Mouse (Mus musculus): ENCODE data around the gene Pfdn2. TPM values are rescaled to one million over a fixed set of nuclear protein-coding genes. Genes with fewer than 3 reads are reported as not detected.
A peak's percentile ranks its signal among the peaks of the same experiment; 100 is the strongest.
"Not testable (repeated sequence)": the region's sequence is repeated elsewhere in the genome, so short reads cannot be mapped to it uniquely, and the experiment has no call there.

The Pfdn2 gene
- polyA plus RNA-seq, 1 experiment from 2014 or later = 42.2 TPM

GRCm38 (mm10) chr1:171322012-171322411 is 23.5 kb upstream of the Pfdn2 start:
- 80% methylated on average over 1 of the region's 1 CpGs for WGBS
- Histone ChIP-seq H3K9me3 (ENCODE audit: control insufficient read depth, low read length) (no peaks in the 10 kb centered on the region), H3K4me2 (ENCODE audit: low read length) (no peak overlapping the region), H3K4me3 (ENCODE audit: control insufficient read depth in 1 of 2, insufficient read depth in 1 of 2, low read depth in 1 of 2, low read length in 2 of 2) (no peak overlapping the region), H3K27me3 (ENCODE audit: control insufficient read depth, insufficient read depth, low read length) (no peaks in the 10 kb centered on the region), H3K9ac (ENCODE audit: low read length) (no peak overlapping the region), H3K36me3 (ENCODE audit: control insufficient read depth, insufficient read depth, low read length) (peaks cover 8% of the 10 kb centered on the region; the same call in 1 of the 2 replicates), H3K4me1 (ENCODE audit: control insufficient read depth in 2 of 2, insufficient read depth in 2 of 2, low read length in 2 of 2) (no peaks in the 10 kb centered on the region), H3K27ac (replicated peaks in 1 of 2; ENCODE audit: control insufficient read depth in 1 of 2, insufficient read depth in 1 of 2, low read depth in 2 of 2, low read length in 2 of 2) (no peak overlapping the region)
- no peak for ATAC-seq (ENCODE audit: insufficient number of reproducible peaks, insufficient read depth, low FRiP score, low read depth)

- Histone ChIP-seq H3K9me3 (ENCODE audit: control insufficient read depth, low read length) (no peaks in the 10 kb centered on the region), H3K9ac (ENCODE audit: low read length) (no peak overlapping the region), H3K27ac (replicated peaks in 1 of 2; ENCODE audit: control insufficient read depth in 1 of 2, insufficient read depth in 1 of 2, low read depth in 2 of 2, low read length in 2 of 2) (no peak overlapping the region), H3K27me3 (ENCODE audit: control insufficient read depth, insufficient read depth, low read length) (no peaks in the 10 kb centered on the region), H3K4me2 (ENCODE audit: low read length) (no peak overlapping the region), H3K36me3 (ENCODE audit: control insufficient read depth, insufficient read depth, low read length) (peaks cover 11% of the 10 kb centered on the region; the same call in 1 of the 2 replicates), H3K4me3 (ENCODE audit: control insufficient read depth in 1 of 2, insufficient read depth in 1 of 2, low read depth in 1 of 2, low read length in 2 of 2) (no peak overlapping the region), H3K4me1 (ENCODE audit: control insufficient read depth in 2 of 2, insufficient read depth in 2 of 2, low read length in 2 of 2) (peaks cover 0 to 17% of the 10 kb centered on the region in 2 experiments; a peak in 2 of 4 replicates)
- 70% methylated on average over 2 of the region's 2 CpGs for WGBS
- no peak for ATAC-seq (ENCODE audit: insufficient number of reproducible peaks, insufficient read depth, low FRiP score, low read depth)
Observed at GRCm38 (mm10) chr1:171325571-171325970, 19.9 kb upstream of the Pfdn2 start.

GRCm38 (mm10) chr1:171326588-171326987 is 18.9 kb upstream of the Pfdn2 start:
- H3K4me1 ChIP-seq (ENCODE audit: control insufficient read depth in 2 of 2, insufficient read depth in 2 of 2, low read length in 2 of 2) = peaks cover 0 to 27% of the 10 kb centered on the region in 2 experiments; a peak in 3 of 4 replicates
- not testable (repeated sequence) for H3K9ac ChIP-seq (ENCODE audit: low read length); H3K27ac ChIP-seq (replicated peaks in 1 of 2; ENCODE audit: control insufficient read depth in 1 of 2, insufficient read depth in 1 of 2, low read depth in 2 of 2, low read length in 2 of 2); H3K27me3 ChIP-seq (ENCODE audit: control insufficient read depth, insufficient read depth, low read length); H3K4me3 ChIP-seq (ENCODE audit: control insufficient read depth in 1 of 2, insufficient read depth in 1 of 2, low read depth in 1 of 2, low read length in 2 of 2); ATAC-seq (ENCODE audit: insufficient number of reproducible peaks, insufficient read depth, low FRiP score, low read depth); H3K4me2 ChIP-seq (ENCODE audit: low read length); H3K9me3 ChIP-seq (ENCODE audit: control insufficient read depth, low read length)
- 80% methylated on average over 4 of the region's 4 CpGs for WGBS
- H3K36me3 ChIP-seq (ENCODE audit: control insufficient read depth, insufficient read depth, low read length) = peaks cover 11% of the 10 kb centered on the region; the same call in 1 of the 2 replicates

GRCm38 (mm10) chr1:171328244-171328643 is 17.2 kb upstream of the Pfdn2 start:
- 20% methylated on average over 9 of the region's 9 CpGs for WGBS
- Histone ChIP-seq H3K4me1 (ENCODE audit: control insufficient read depth in 2 of 2, insufficient read depth in 2 of 2, low read length in 2 of 2) (peaks cover 0 to 37% of the 10 kb centered on the region in 2 experiments; a peak in 3 of 4 replicates), H3K9ac (ENCODE audit: low read length) (peak overlapping the region; percentile 90)

GRCm38 (mm10) chr1:171328839-171329432 is 16.5 kb upstream of the Pfdn2 start, which contains the start of gene Dedd:
Gene Dedd (plus strand): TSS chr1:171329145.
- Histone ChIP-seq H3K4me1 (ENCODE audit: control insufficient read depth in 2 of 2, insufficient read depth in 2 of 2, low read length in 2 of 2) (peaks cover 0 to 44% of the 10 kb centered on the region in 2 experiments), H3K9ac (ENCODE audit: low read length) (peak within 1 kb of the TSS; percentile 90), H3K4me2 (ENCODE audit: low read length) (peak within 1 kb of the TSS; percentile 93), H3K27ac (replicated peaks in 1 of 2; ENCODE audit: control insufficient read depth in 1 of 2, insufficient read depth in 1 of 2, low read depth in 2 of 2, low read length in 2 of 2) (peak within 1 kb of the TSS; percentile 98), H3K27me3 (ENCODE audit: control insufficient read depth, insufficient read depth, low read length) (no peaks in the 10 kb centered on the region), H3K9me3 (ENCODE audit: control insufficient read depth, low read length) (no peaks in the 10 kb centered on the region), H3K36me3 (ENCODE audit: control insufficient read depth, insufficient read depth, low read length) (peaks cover 20% of the 10 kb centered on the region), H3K4me3 (ENCODE audit: control insufficient read depth in 1 of 2, insufficient read depth in 1 of 2, low read depth in 1 of 2, low read length in 2 of 2) (peak within 1 kb of the TSS; percentile 80 to 88)
- under 1% methylated on average over 48 of the region's 48 CpGs for WGBS
- peak; percentile 91 for ATAC-seq (ENCODE audit: insufficient number of reproducible peaks, insufficient read depth, low FRiP score, low read depth)

More at GRCm38 (mm10) chr1:171328244-171328643, 17.2 kb upstream of the Pfdn2 start:
- no peaks in the 10 kb centered on the region for H3K9me3 ChIP-seq (ENCODE audit: control insufficient read depth, low read length)
- peak overlapping the region; percentile 98 for H3K27ac ChIP-seq (replicated peaks in 1 of 2; ENCODE audit: control insufficient read depth in 1 of 2, insufficient read depth in 1 of 2, low read depth in 2 of 2, low read length in 2 of 2)
- no peak for ATAC-seq (ENCODE audit: insufficient number of reproducible peaks, insufficient read depth, low FRiP score, low read depth)
- H3K4me2 ChIP-seq (ENCODE audit: low read length) = peak overlapping the region; percentile 93
- peak overlapping the region; percentile 80 to 88 for H3K4me3 ChIP-seq (ENCODE audit: control insufficient read depth in 1 of 2, insufficient read depth in 1 of 2, low read depth in 1 of 2, low read length in 2 of 2)
- H3K27me3 ChIP-seq (ENCODE audit: control insufficient read depth, insufficient read depth, low read length) = no peaks in the 10 kb centered on the region
- H3K36me3 ChIP-seq (ENCODE audit: control insufficient read depth, insufficient read depth, low read length) = peaks cover 15% of the 10 kb centered on the region

GRCm38 (mm10) chr1:171329433-171330215 is 15.8 kb upstream of the Pfdn2 start:
- peak overlapping the region; percentile 80 to 88 for H3K4me3 ChIP-seq (ENCODE audit: control insufficient read depth in 1 of 2, insufficient read depth in 1 of 2, low read depth in 1 of 2, low read length in 2 of 2)
- WGBS = 1% methylated on average over 59 of the region's 61 CpGs
- peak overlapping the region; percentile 98 for H3K27ac ChIP-seq (replicated peaks in 1 of 2; ENCODE audit: control insufficient read depth in 1 of 2, insufficient read depth in 1 of 2, low read depth in 2 of 2, low read length in 2 of 2)
- H3K4me1 ChIP-seq (ENCODE audit: control insufficient read depth in 2 of 2, insufficient read depth in 2 of 2, low read length in 2 of 2) = peaks cover 0 to 46% of the 10 kb centered on the region in 2 experiments
- peak overlapping the region; percentile 90 for H3K9ac ChIP-seq (ENCODE audit: low read length)
- H3K4me2 ChIP-seq (ENCODE audit: low read length) = peak overlapping the region; percentile 93
- H3K36me3 ChIP-seq (ENCODE audit: control insufficient read depth, insufficient read depth, low read length) = peaks cover 20% of the 10 kb centered on the region
- ATAC-seq (ENCODE audit: insufficient number of reproducible peaks, insufficient read depth, low FRiP score, low read depth) = peak; percentile 87
- no peaks in the 10 kb centered on the region for H3K9me3 ChIP-seq (ENCODE audit: control insufficient read depth, low read length)
- H3K27me3 ChIP-seq (ENCODE audit: control insufficient read depth, insufficient read depth, low read length) = no peaks in the 10 kb centered on the region

- ATAC-seq (ENCODE audit: insufficient number of reproducible peaks, insufficient read depth, low FRiP score, low read depth) = no peak
- no peaks in the 10 kb centered on the region for H3K27me3 ChIP-seq (ENCODE audit: control insufficient read depth, insufficient read depth, low read length)
- no peaks in the 10 kb centered on the region for H3K9me3 ChIP-seq (ENCODE audit: control insufficient read depth, low read length)
- H3K4me3 ChIP-seq (ENCODE audit: control insufficient read depth in 1 of 2, insufficient read depth in 1 of 2, low read depth in 1 of 2, low read length in 2 of 2) = peak overlapping the region; percentile 80 to 88
- H3K36me3 ChIP-seq (ENCODE audit: control insufficient read depth, insufficient read depth, low read length) = peaks cover 20% of the 10 kb centered on the region
- peaks cover 0 to 46% of the 10 kb centered on the region in 2 experiments for H3K4me1 ChIP-seq (ENCODE audit: control insufficient read depth in 2 of 2, insufficient read depth in 2 of 2, low read length in 2 of 2)
- WGBS = 0% methylated on average over 4 of the region's 4 CpGs
- H3K27ac ChIP-seq (replicated peaks in 1 of 2; ENCODE audit: control insufficient read depth in 1 of 2, insufficient read depth in 1 of 2, low read depth in 2 of 2, low read length in 2 of 2) = peak overlapping the region; percentile 98
- H3K9ac ChIP-seq (ENCODE audit: low read length) = peak overlapping the region; percentile 90
- H3K4me2 ChIP-seq (ENCODE audit: low read length) = peak overlapping the region; percentile 93
Observed at GRCm38 (mm10) chr1:171330216-171330560, 15.3 kb upstream of the Pfdn2 start.
